Mouse (Mus musculus) brain, embryonic 14.5 days (tissue): ENCODE measurements at regions not wholly inside any gene's neighbourhood (a gene's known extent, or its start where the extent isn't known, plus 50 kb on each side); places are given as distances from the start of the nearest gene placed in this dataset.

ENCODE experiments used
- CTCF ChIP-seq: fragments of 200-500 bp; IDR thresholded peaks from 2 replicates; pipeline ENCODE4 v1.5.1; 2012; ENCODE audit warnings: inconsistent platforms, mild to moderate bottlenecking, moderate library complexity, borderline replicate concordance; ENCODE audit not compliant: insufficient read depth, insufficient read length; ENCODE audit errors: extremely low read depth
- POLR2A ChIP-seq: fragments of 200-500 bp; IDR thresholded peaks from 2 replicates; pipeline ENCODE4 v1.6.1; 2012; ENCODE audit warnings: mild to moderate bottlenecking, inconsistent platforms, borderline replicate concordance; ENCODE audit not compliant: poor library complexity, insufficient read depth, insufficient read length, severe bottlenecking; ENCODE audit errors: extremely low read depth

- TF ChIP-seq CTCF (no peak), POLR2A (no peak)
These were observed 389.3 kb upstream of the Acvr2a start for GRCm38 (mm10) chr2:48424562-48424961.
